Mouse (Mus musculus) limb, embryonic 12.5 days (tissue): ENCODE data around the gene Cpm. TPM values are rescaled to one million over a fixed set of nuclear protein-coding genes. Genes with fewer than 3 reads are reported as not detected.
"Not testable (repeated sequence)": the region's sequence is repeated elsewhere in the genome, so short reads cannot be mapped to it uniquely, and the experiment has no call there.

Experiments used
- ATAC-seq: fragments of 200-750 bp; cut with Nextera tagmentation; 2 replicates; pipeline ENCODE4 v1.8.0; 2017; ENCODE audit warnings: low read depth, moderate TSS enrichment; ENCODE audit not compliant: insufficient number of reproducible peaks, insufficient read depth, low FRiP score, low TSS enrichment
- H3K27ac ChIP-seq: fragments of 300-500 bp; sonication (generic); 2 replicates; pipeline ENCODE4 v1.5.1; 2016; ENCODE audit warnings: mild to moderate bottlenecking, moderate library complexity
- H3K27me3 ChIP-seq: fragments of 300-500 bp; sonication (generic); 2 replicates; pipeline ENCODE4 v1.6.1; 2016; ENCODE audit warnings: mild to moderate bottlenecking, moderate library complexity
- H3K36me3 ChIP-seq: fragments of 300-500 bp; sonication (generic); 2 replicates; pipeline ENCODE4 v1.6.1; 2016; ENCODE audit warnings: mild to moderate bottlenecking, moderate library complexity
- H3K4me1 ChIP-seq: fragments of 300-500 bp; sonication (generic); replicated peaks from 2 replicates; pipeline ENCODE4 v1.6.1; 2016
- H3K4me2 ChIP-seq: fragments of 300-500 bp; sonication (generic); 2 replicates; pipeline ENCODE4 v1.6.1; 2016; ENCODE audit warnings: mild to moderate bottlenecking, moderate library complexity
- H3K4me3 ChIP-seq: fragments of 300-500 bp; sonication (generic); replicated peaks from 2 replicates; pipeline ENCODE4 v1.5.1; 2016; ENCODE audit warnings: mild to moderate bottlenecking
- H3K9ac ChIP-seq: fragments of 300-500 bp; sonication (generic); replicated peaks from 2 replicates; pipeline ENCODE4 v1.6.1; 2016; ENCODE audit warnings: mild to moderate bottlenecking, moderate library complexity
- H3K9me3 ChIP-seq: fragments of 300-500 bp; sonication (generic); 2 replicates; pipeline ENCODE4 v1.6.1; 2016; ENCODE audit warnings: mild to moderate bottlenecking, moderate library complexity
- WGBS: fragments of 180-500 bp; shearing (Covaris S2); methylation state at CpG from one replicate; pipeline ENCODE4 v1.1.7; 2016; 5-methylcytosine and 5-hydroxymethylcytosine counted together
- polyA plus RNA-seq: library from polyadenylated mRNA; unstranded; fragments of >200 nt; fragmentation: Nextera tagmentation; extraction: Ambion mirVana; gene quantifications from 2 replicates; pipeline ENCODE4 v1.2.1, GENCODE M21; 2016

The Cpm gene
- polyA plus RNA-seq, 1 experiment from 2014 or later = 30.0 TPM

GRCm38 (mm10) chr10:117709326-117709830 is 80.1 kb downstream of the Cpm start:
- peak overlapping the region; percentile 97 for H3K9ac ChIP-seq
- no peaks in the 10 kb centered on the region for H3K27me3 ChIP-seq
- peak overlapping the region; percentile 82 for H3K4me3 ChIP-seq
- H3K36me3 ChIP-seq = peaks cover 38% of the 10 kb centered on the region
- no peak overlapping the region for H3K27ac ChIP-seq
- H3K4me1 ChIP-seq = peaks cover 10% of the 10 kb centered on the region
- no peaks in the 10 kb centered on the region for H3K9me3 ChIP-seq
- H3K4me2 ChIP-seq = peak overlapping the region; percentile 76
- 55% methylated on average over 12 of the region's 12 CpGs for WGBS
- no peak for ATAC-seq

DNA sequence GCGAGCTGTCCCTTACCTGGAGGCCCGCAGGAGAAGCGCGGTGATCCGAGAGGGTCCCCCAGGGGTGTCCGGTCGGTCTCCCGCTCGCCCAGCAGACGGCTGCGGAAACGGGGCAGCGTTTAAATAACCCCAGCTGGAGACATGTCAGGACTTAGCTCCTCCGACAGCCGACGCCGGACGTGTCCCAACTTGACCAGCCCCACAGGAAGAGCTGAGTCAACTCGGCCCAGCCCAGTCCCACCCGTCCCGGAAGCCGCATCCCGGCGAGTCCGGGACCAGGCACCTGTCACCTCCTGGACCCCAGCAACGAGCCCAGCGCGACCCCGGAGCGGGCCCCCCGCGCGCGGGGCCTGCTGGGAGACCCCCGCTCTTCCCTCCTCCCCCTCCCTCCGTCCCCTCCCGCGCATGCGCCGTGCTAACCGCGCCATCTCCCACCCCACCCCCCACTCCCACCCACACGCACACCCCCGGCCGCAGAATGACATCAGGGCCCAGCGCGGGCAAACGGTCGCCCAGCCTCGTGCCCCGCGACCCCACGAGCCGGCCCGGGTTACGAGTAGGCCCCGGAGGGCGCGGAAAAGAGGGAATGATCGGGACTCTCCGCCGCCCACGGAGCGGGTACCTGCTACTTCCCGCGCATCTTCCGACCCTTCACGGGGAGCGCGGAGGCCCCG is 80.8 kb downstream of the Cpm start:
- Histone ChIP-seq H3K27ac (peak overlapping the region; percentile 97), H3K4me1 (peaks cover 10% of the 10 kb centered on the region), H3K9me3 (no peaks in the 10 kb centered on the region), H3K4me3 (peak overlapping the region; percentile 82), H3K27me3 (no peaks in the 10 kb centered on the region), H3K4me2 (peak overlapping the region; percentile 76), H3K36me3 (peaks cover 32% of the 10 kb centered on the region), H3K9ac (peak overlapping the region; percentile 97)
- peak; percentile 79 for ATAC-seq
- whole genome bisulfite sequencing = under 1% methylated on average over 63 of the region's 71 CpGs

DNA sequence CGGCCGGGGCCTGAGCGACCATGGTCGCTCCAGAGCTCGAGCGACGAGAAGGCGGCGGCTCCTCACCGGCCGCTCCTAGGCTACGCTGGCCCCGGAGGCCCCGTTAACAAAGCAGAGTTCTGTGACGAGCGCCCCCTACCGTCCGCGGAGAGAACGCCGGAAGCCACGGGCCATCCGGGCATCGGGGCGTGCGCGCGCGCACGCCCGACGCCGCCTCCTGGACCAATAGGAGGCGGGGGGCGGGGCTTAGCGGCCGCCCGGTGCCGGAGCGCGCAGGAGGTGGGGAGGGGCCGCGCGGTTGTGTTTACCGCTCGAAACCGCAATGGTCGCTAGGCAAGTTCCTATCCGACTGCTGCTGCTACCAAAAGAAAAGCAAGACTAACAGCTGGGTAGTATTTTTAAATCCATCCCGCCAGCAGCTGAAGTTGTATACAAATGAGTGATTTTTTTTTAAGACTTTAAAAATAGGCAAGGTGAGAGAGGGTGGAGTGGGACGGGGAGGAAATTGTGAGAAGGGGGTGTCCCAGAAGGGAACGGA is 81.4 kb downstream of the Cpm start, which contains the start of gene Mdm2:
Gene Mdm2 (minus strand): TSS at position 155 of the 538 bp plus-strand sequence.
- H3K9me3 ChIP-seq = no peaks in the 10 kb centered on the region
- H3K4me2 ChIP-seq = peak within 1 kb of the TSS; percentile 76
- peak within 1 kb of the TSS; percentile 97 for H3K9ac ChIP-seq
- H3K27ac ChIP-seq = peak within 1 kb of the TSS; percentile 97
- peak within 1 kb of the TSS; percentile 82 for H3K4me3 ChIP-seq
- peak; percentile 86 for ATAC-seq
- peaks cover 25% of the 10 kb centered on the region for H3K36me3 ChIP-seq
- peaks cover 10% of the 10 kb centered on the region for H3K4me1 ChIP-seq
- WGBS = under 1% methylated on average over 50 of the region's 52 CpGs
- no peaks in the 10 kb centered on the region for H3K27me3 ChIP-seq

DNA sequence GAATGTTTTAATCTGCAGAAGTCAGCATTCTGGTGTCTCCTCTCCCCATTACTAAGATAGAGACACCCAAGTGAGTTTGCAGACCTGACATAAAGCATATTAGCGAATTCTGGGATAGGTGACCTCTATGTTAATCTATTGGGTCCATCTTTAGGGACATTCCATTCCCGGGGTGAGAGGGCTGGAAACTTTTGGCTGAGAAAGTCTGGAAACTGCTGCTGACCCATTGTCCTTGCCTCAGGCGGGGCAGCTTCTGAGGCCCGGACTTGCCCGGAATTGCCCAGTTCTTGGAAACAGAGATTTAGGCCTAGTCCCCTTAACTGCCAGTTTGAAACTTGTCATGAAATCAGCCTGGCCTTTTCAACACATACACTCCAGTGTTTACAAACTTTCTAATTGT is 82.1 kb downstream of the Cpm start:
- H3K36me3 ChIP-seq = peaks cover 22% of the 10 kb centered on the region
- peaks cover 10% of the 10 kb centered on the region for H3K4me1 ChIP-seq

GRCm38 (mm10) chr10:117712191-117712754 is 83.0 kb downstream of the Cpm start:
- no peak overlapping the region for H3K27ac ChIP-seq
- peaks cover 13% of the 10 kb centered on the region for H3K36me3 ChIP-seq
- H3K4me2 ChIP-seq = no peak overlapping the region
- H3K9ac ChIP-seq = no peak overlapping the region
- H3K27me3 ChIP-seq = no peaks in the 10 kb centered on the region
- H3K4me3 ChIP-seq = no peak overlapping the region
- no peaks in the 10 kb centered on the region for H3K9me3 ChIP-seq
- 88% methylated on average over 9 of the region's 9 CpGs for WGBS
- H3K4me1 ChIP-seq = peaks cover 10% of the 10 kb centered on the region
- no peak for ATAC-seq

More for the DNA sequence above, 82.1 kb downstream of the Cpm start:
- Histone ChIP-seq H3K27ac (no peak overlapping the region), H3K4me3 (peak overlapping the region; percentile 82), H3K27me3 (no peaks in the 10 kb centered on the region), H3K9me3 (no peaks in the 10 kb centered on the region), H3K9ac (no peak overlapping the region), H3K4me2 (peak overlapping the region; percentile 76)
- 68% methylated on average over 5 of the region's 5 CpGs for WGBS
- ATAC-seq = no peak

GRCm38 (mm10) chr10:117712871-117713270 is 83.6 kb downstream of the Cpm start:
- Histone ChIP-seq H3K27ac (no peak overlapping the region), H3K36me3 (peaks cover 7% of the 10 kb centered on the region; the same call in 1 of the 2 replicates), H3K4me2 (no peak overlapping the region), H3K9ac (no peak overlapping the region), H3K4me1 (peaks cover 16% of the 10 kb centered on the region), H3K9me3 (no peaks in the 10 kb centered on the region), H3K4me3 (no peak overlapping the region), H3K27me3 (no peaks in the 10 kb centered on the region)
- WGBS = 92% methylated on average over 9 of the region's 9 CpGs
- ATAC-seq = no peak

DNA sequence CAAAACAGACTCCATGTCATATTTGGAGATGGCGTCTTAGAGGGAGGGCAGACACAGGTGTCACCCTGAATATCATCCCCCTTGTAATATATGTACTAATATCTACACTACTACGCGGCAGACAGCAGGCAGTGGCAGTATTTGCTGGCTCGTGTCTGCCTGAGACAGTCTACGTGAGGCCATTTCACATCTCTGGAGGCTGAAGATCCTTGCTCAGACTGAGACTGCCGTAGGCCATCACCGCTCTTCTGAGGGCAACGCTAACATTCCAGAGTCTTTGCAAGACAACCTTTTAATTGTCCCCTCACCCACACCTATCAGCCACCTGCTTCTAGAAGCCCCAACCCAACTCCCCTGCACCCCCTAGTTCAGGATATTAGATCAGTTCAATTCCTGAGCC is 84.2 kb downstream of the Cpm start:
- Histone ChIP-seq H3K9me3 (no peaks in the 10 kb centered on the region), H3K9ac (no peak overlapping the region), H3K36me3 (peaks cover 4% of the 10 kb centered on the region; the same call in 1 of the 2 replicates), H3K4me2 (no peak overlapping the region), H3K27me3 (no peaks in the 10 kb centered on the region), H3K4me3 (no peak overlapping the region), H3K4me1 (peaks cover 20% of the 10 kb centered on the region), H3K27ac (no peak overlapping the region)
- no peak for ATAC-seq
- 90% methylated on average over 8 of the region's 8 CpGs for WGBS

- Histone ChIP-seq H3K36me3 (no peaks in the 10 kb centered on the region), H3K9me3 (no peaks in the 10 kb centered on the region), H3K27ac (no peak overlapping the region), H3K9ac (no peak overlapping the region), H3K4me2 (no peak overlapping the region), H3K4me3 (no peak overlapping the region), H3K4me1 (peaks cover 15% of the 10 kb centered on the region), H3K27me3 (no peaks in the 10 kb centered on the region)
- ATAC-seq = no peak
- WGBS = 84% methylated on average over 3 of the region's 3 CpGs
These were observed 84.8 kb downstream of the Cpm start for GRCm38 (mm10) chr10:117714048-117714545.

- ATAC-seq = no peak
- Histone ChIP-seq H3K4me2 (no peak overlapping the region), H3K4me1 (peaks cover 10% of the 10 kb centered on the region; the same call in 1 of the 2 replicates), H3K9me3 (no peaks in the 10 kb centered on the region), H3K9ac (0 out of 2 replicates have a peak overlapping the region, but pooled peaks have one; percentile 24), H3K4me3 (no peak overlapping the region), H3K27me3 (no peaks in the 10 kb centered on the region), H3K27ac (no peak overlapping the region), H3K36me3 (no peaks in the 10 kb centered on the region)
- WGBS = 83% methylated on average over 4 of the region's 4 CpGs
These were observed 85.7 kb downstream of the Cpm start for GRCm38 (mm10) chr10:117714928-117715500.

- H3K4me1 ChIP-seq = peaks cover 10% of the 10 kb centered on the region; the same call in 1 of the 2 replicates
- not testable (repeated sequence) for H3K4me3 ChIP-seq, H3K9me3 ChIP-seq, H3K27ac ChIP-seq, H3K4me2 ChIP-seq, H3K36me3 ChIP-seq, H3K27me3 ChIP-seq, H3K9ac ChIP-seq, ATAC-seq
- WGBS = 92% methylated on average over 1 of the region's 1 CpGs
These were observed 86.4 kb downstream of the Cpm start for GRCm38 (mm10) chr10:117715654-117716053.

DNA sequence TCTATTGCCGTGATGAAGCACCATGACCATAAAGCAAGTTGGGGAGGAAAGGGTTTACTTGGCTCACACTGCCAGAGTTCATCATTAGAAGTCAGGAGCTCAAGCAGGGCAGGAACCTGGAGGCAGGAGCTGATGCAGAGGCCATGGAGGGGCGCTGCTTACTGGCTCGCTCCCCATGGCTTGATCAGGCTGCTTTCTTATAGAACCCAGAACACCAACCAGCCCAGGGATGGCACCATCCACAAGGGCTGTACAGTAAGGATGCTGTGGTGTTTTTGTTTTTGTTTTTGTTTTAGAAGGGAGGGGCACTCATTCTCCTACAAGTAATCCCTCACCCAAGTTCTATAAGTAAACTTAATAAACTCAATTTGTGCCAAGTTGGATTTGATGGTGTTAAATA is 87.4 kb downstream of the Cpm start:
- no peak overlapping the region for H3K4me3 ChIP-seq
- 83% methylated on average over 3 of the region's 3 CpGs for WGBS
- H3K4me1 ChIP-seq = peaks cover 10% of the 10 kb centered on the region; the same call in 1 of the 2 replicates
- no peaks in the 10 kb centered on the region for H3K36me3 ChIP-seq
- H3K27me3 ChIP-seq = no peaks in the 10 kb centered on the region
- no peak overlapping the region for H3K4me2 ChIP-seq
- no peak overlapping the region for H3K27ac ChIP-seq
- H3K9ac ChIP-seq = no peak overlapping the region
- H3K9me3 ChIP-seq = no peaks in the 10 kb centered on the region
- ATAC-seq = no peak
